Mouse (Mus musculus) spleen, adult 2 months (tissue): ENCODE data around the gene Clca2.

Experiments used
- CTCF ChIP-seq: fragments of 200-500 bp; IDR thresholded peaks from 2 replicates; pipeline ENCODE4 v1.5.1; 2011; ENCODE audit warnings: mild to moderate bottlenecking, inconsistent platforms; ENCODE audit not compliant: insufficient read depth, insufficient read length, insufficient replicate concordance; ENCODE audit errors: extremely low read depth
- POLR2A ChIP-seq: fragments of 200-500 bp; IDR thresholded peaks from 2 replicates; pipeline ENCODE4 v1.6.1; 2011; ENCODE audit warnings: low read depth, low read length, inconsistent platforms

- no peak for TF ChIP-seq CTCF
- no peak for TF ChIP-seq POLR2A
These were observed 18.3 kb downstream of the Clca2 start for GRCm38 (mm10) chr3:145080904-145081303.
